Mouse (Mus musculus) stomach, embryonic 15.5 days (tissue): ENCODE measurements around the gene Ifih1. TPM values are rescaled to one million over a fixed set of nuclear protein-coding genes. Genes with fewer than 3 reads are reported as not detected.

ENCODE experiments used
- ATAC-seq: fragments of 200-750 bp; cut with Nextera tagmentation; 2 replicates; pipeline ENCODE4 v1.8.0; 2017; ENCODE audit warnings: low read depth, moderate number of reproducible peaks, moderate TSS enrichment; ENCODE audit not compliant: insufficient read depth, low FRiP score
- H3K27ac ChIP-seq: fragments of 300-500 bp; sonication (generic); 2 replicates; pipeline ENCODE4 v1.5.1; 2015; ENCODE audit warnings: mild to moderate bottlenecking, inconsistent platforms
- H3K27me3 ChIP-seq: fragments of 300-500 bp; sonication (generic); replicated peaks from 2 replicates; pipeline ENCODE4 v1.6.1; 2015; ENCODE audit warnings: inconsistent platforms
- H3K36me3 ChIP-seq: fragments of 300-500 bp; sonication (generic); 2 replicates; pipeline ENCODE4 v1.6.1; 2015; ENCODE audit warnings: inconsistent platforms
- H3K4me1 ChIP-seq: fragments of 300-500 bp; sonication (generic); 2 replicates; pipeline ENCODE4 v1.6.1; 2015; ENCODE audit warnings: inconsistent platforms
- H3K4me2 ChIP-seq: fragments of 300-500 bp; sonication (generic); 2 replicates; pipeline ENCODE4 v1.6.1; 2015; ENCODE audit warnings: mild to moderate bottlenecking, inconsistent platforms
- H3K4me3 ChIP-seq: fragments of 300-500 bp; sonication (generic); replicated peaks from 2 replicates; pipeline ENCODE4 v1.5.1; 2015; ENCODE audit warnings: inconsistent platforms
- H3K9ac ChIP-seq: fragments of 300-500 bp; sonication (generic); 2 replicates; pipeline ENCODE4 v1.6.1; 2015; ENCODE audit warnings: inconsistent platforms
- H3K9me3 ChIP-seq: fragments of 300-500 bp; sonication (generic); 2 replicates; pipeline ENCODE4 v1.6.1; 2016; ENCODE audit warnings: inconsistent platforms
- WGBS: fragments of 180-500 bp; shearing (Covaris S2); methylation state at CpG from one replicate; pipeline ENCODE4 v1.1.7; 2015; 5-methylcytosine and 5-hydroxymethylcytosine counted together
- polyA plus RNA-seq: library from polyadenylated mRNA; unstranded; fragments of >200 nt; fragmentation: Nextera tagmentation; extraction: Ambion mirVana; gene quantifications from 2 replicates; pipeline ENCODE4 v1.2.1, GENCODE M21; 2015

Gene Ifih1
- polyA plus RNA-seq, 1 experiment from 2014 or later: 4.4 TPM

GRCm38 (mm10) chr2:62628356-62628755, 17.7 kb downstream of the Ifih1 start:
- Histone ChIP-seq H3K9me3 (no peaks in the 10 kb centered on the region), H3K9ac (no peak overlapping the region), H3K4me2 (no peak overlapping the region), H3K4me1 (no peaks in the 10 kb centered on the region), H3K4me3 (no peak overlapping the region), H3K36me3 (no peaks in the 10 kb centered on the region), H3K27ac (no peak overlapping the region), H3K27me3 (no peaks in the 10 kb centered on the region)
- WGBS: 71% methylated on average over 5 of the region's 5 CpGs
- ATAC-seq: no peak

- no peak overlapping the region for H3K4me2 ChIP-seq
- H3K4me3 ChIP-seq: no peak overlapping the region
- H3K9me3 ChIP-seq: no peaks in the 10 kb centered on the region
- 7% methylated on average over 5 of the region's 5 CpGs for WGBS
- H3K27ac ChIP-seq: no peak overlapping the region
- ATAC-seq: no peak
- no peaks in the 10 kb centered on the region for H3K36me3 ChIP-seq
- no peaks in the 10 kb centered on the region for H3K4me1 ChIP-seq
- H3K9ac ChIP-seq: no peak overlapping the region
- no peaks in the 10 kb centered on the region for H3K27me3 ChIP-seq
Observed at GRCm38 (mm10) chr2:62627728-62628127, 18.3 kb downstream of the Ifih1 start.

GRCm38 (mm10) chr2:62623024-62623441, 23.0 kb downstream of the Ifih1 start:
- H3K4me3 ChIP-seq: no peak overlapping the region
- H3K27me3 ChIP-seq: no peaks in the 10 kb centered on the region
- no peak overlapping the region for H3K4me2 ChIP-seq
- H3K4me1 ChIP-seq: no peaks in the 10 kb centered on the region
- no peak overlapping the region for H3K9ac ChIP-seq
- no peaks in the 10 kb centered on the region for H3K9me3 ChIP-seq
- no peak for ATAC-seq
- no peak overlapping the region for H3K27ac ChIP-seq
- H3K36me3 ChIP-seq: no peaks in the 10 kb centered on the region
- 58% methylated on average over 8 of the region's 8 CpGs for WGBS

- Histone ChIP-seq H3K36me3 (no peaks in the 10 kb centered on the region), H3K27ac (no peak overlapping the region), H3K27me3 (no peaks in the 10 kb centered on the region), H3K9ac (no peak overlapping the region), H3K4me1 (no peaks in the 10 kb centered on the region), H3K4me2 (no peak overlapping the region), H3K4me3 (no peak overlapping the region), H3K9me3 (no peaks in the 10 kb centered on the region)
- 47% methylated on average over 2 of the region's 2 CpGs for WGBS
- peak; percentile 83; the same call in 1 of the 2 replicates for ATAC-seq
Observed at GRCm38 (mm10) chr2:62619679-62620078, 26.4 kb downstream of the Ifih1 start.

- WGBS: 59% methylated on average over 7 of the region's 7 CpGs
- H3K9ac ChIP-seq: no peak overlapping the region
- no peaks in the 10 kb centered on the region for H3K4me1 ChIP-seq
- no peak overlapping the region for H3K4me2 ChIP-seq
- no peaks in the 10 kb centered on the region for H3K9me3 ChIP-seq
- no peak overlapping the region for H3K4me3 ChIP-seq
- H3K36me3 ChIP-seq: no peaks in the 10 kb centered on the region
- H3K27ac ChIP-seq: no peak overlapping the region
- peak; percentile 97; the same call in 1 of the 2 replicates for ATAC-seq
- no peaks in the 10 kb centered on the region for H3K27me3 ChIP-seq
Observed at GRCm38 (mm10) chr2:62618934-62619341, 27.1 kb downstream of the Ifih1 start.

- no peaks in the 10 kb centered on the region for H3K9me3 ChIP-seq
- no peak overlapping the region for H3K4me2 ChIP-seq
- H3K27me3 ChIP-seq: no peaks in the 10 kb centered on the region
- no peaks in the 10 kb centered on the region for H3K36me3 ChIP-seq
- WGBS: 94% methylated on average over 4 of the region's 4 CpGs
- no peak for ATAC-seq
- no peaks in the 10 kb centered on the region for H3K4me1 ChIP-seq
- H3K4me3 ChIP-seq: no peak overlapping the region
- no peak overlapping the region for H3K9ac ChIP-seq
- H3K27ac ChIP-seq: no peak overlapping the region
Observed at GRCm38 (mm10) chr2:62613133-62613532, 32.9 kb downstream of the Ifih1 start.

GRCm38 (mm10) chr2:62606205-62606604, 39.9 kb downstream of the Ifih1 start:
- no peaks in the 10 kb centered on the region for H3K9me3 ChIP-seq
- no peaks in the 10 kb centered on the region for H3K36me3 ChIP-seq
- WGBS: 77% methylated on average over 16 of the region's 16 CpGs
- H3K4me2 ChIP-seq: no peak overlapping the region
- no peak overlapping the region for H3K4me3 ChIP-seq
- no peaks in the 10 kb centered on the region for H3K27me3 ChIP-seq
- H3K9ac ChIP-seq: no peak overlapping the region
- ATAC-seq: no peak
- H3K4me1 ChIP-seq: no peaks in the 10 kb centered on the region
- H3K27ac ChIP-seq: no peak overlapping the region

GRCm38 (mm10) chr2:62603530-62603929, 42.5 kb downstream of the Ifih1 start:
- Histone ChIP-seq H3K4me3 (no peak overlapping the region), H3K9ac (no peak overlapping the region), H3K4me2 (no peak overlapping the region), H3K36me3 (no peaks in the 10 kb centered on the region), H3K27ac (no peak overlapping the region), H3K4me1 (no peaks in the 10 kb centered on the region), H3K27me3 (no peaks in the 10 kb centered on the region), H3K9me3 (no peaks in the 10 kb centered on the region)
- WGBS: 83% methylated on average over 5 of the region's 5 CpGs
- ATAC-seq: no peak

GRCm38 (mm10) chr2:62596586-62596985, 49.5 kb downstream of the Ifih1 start:
- no peak for ATAC-seq
- no peaks in the 10 kb centered on the region for H3K27me3 ChIP-seq
- 74% methylated on average over 5 of the region's 5 CpGs for WGBS
- no peak overlapping the region for H3K9ac ChIP-seq
- H3K4me3 ChIP-seq: no peak overlapping the region
- H3K36me3 ChIP-seq: no peaks in the 10 kb centered on the region
- H3K9me3 ChIP-seq: no peaks in the 10 kb centered on the region
- no peak overlapping the region for H3K27ac ChIP-seq
- H3K4me1 ChIP-seq: no peaks in the 10 kb centered on the region
- no peak overlapping the region for H3K4me2 ChIP-seq

- Histone ChIP-seq H3K36me3 (no peaks in the 10 kb centered on the region), H3K4me3 (no peak overlapping the region), H3K9me3 (no peaks in the 10 kb centered on the region), H3K27ac (no peak overlapping the region), H3K4me1 (no peaks in the 10 kb centered on the region), H3K9ac (no peak overlapping the region), H3K4me2 (no peak overlapping the region), H3K27me3 (no peaks in the 10 kb centered on the region)
- no peak for ATAC-seq
- WGBS: 64% methylated on average over 2 of the region's 2 CpGs
Observed at GRCm38 (mm10) chr2:62594491-62594890, 51.6 kb downstream of the Ifih1 start.

GRCm38 (mm10) chr2:62591555-62591954, 54.5 kb downstream of the Ifih1 start:
- no peaks in the 10 kb centered on the region for H3K4me1 ChIP-seq
- no peaks in the 10 kb centered on the region for H3K9me3 ChIP-seq
- no peak overlapping the region for H3K4me3 ChIP-seq
- 69% methylated on average over 3 of the region's 3 CpGs for WGBS
- no peak overlapping the region for H3K4me2 ChIP-seq
- no peaks in the 10 kb centered on the region for H3K36me3 ChIP-seq
- H3K27ac ChIP-seq: no peak overlapping the region
- H3K9ac ChIP-seq: no peak overlapping the region
- no peak for ATAC-seq
- no peaks in the 10 kb centered on the region for H3K27me3 ChIP-seq

- no peaks in the 10 kb centered on the region for H3K9me3 ChIP-seq
- no peaks in the 10 kb centered on the region for H3K4me1 ChIP-seq
- no peak overlapping the region for H3K4me2 ChIP-seq
- H3K9ac ChIP-seq: no peak overlapping the region
- no peak overlapping the region for H3K27ac ChIP-seq
- no peaks in the 10 kb centered on the region for H3K27me3 ChIP-seq
- ATAC-seq: no peak; the same call in 1 of the 2 replicates
- H3K36me3 ChIP-seq: no peaks in the 10 kb centered on the region
- 23% methylated on average over 4 of the region's 4 CpGs for WGBS
- no peak overlapping the region for H3K4me3 ChIP-seq
Observed at GRCm38 (mm10) chr2:62589333-62589732, 56.7 kb downstream of the Ifih1 start.

- Histone ChIP-seq H3K9me3 (no peaks in the 10 kb centered on the region), H3K36me3 (no peaks in the 10 kb centered on the region), H3K4me3 (no peak overlapping the region), H3K27me3 (no peaks in the 10 kb centered on the region), H3K9ac (no peak overlapping the region), H3K4me2 (no peak overlapping the region), H3K4me1 (no peaks in the 10 kb centered on the region), H3K27ac (no peak overlapping the region)
- no peak for ATAC-seq
- 67% methylated on average over 5 of the region's 5 CpGs for WGBS
Observed at GRCm38 (mm10) chr2:62585769-62586168, 60.3 kb downstream of the Ifih1 start.
